Mouse (Mus musculus) megakaryocyte-erythroid progenitor cell, adult 5-6 weeks (primary cell): ENCODE data around the gene Retreg1. TPM values are rescaled to one million over a fixed set of nuclear protein-coding genes. Genes with fewer than 3 reads are reported as not detected.

Experiments used
- ATAC-seq: replicated peaks from 2 replicates; pipeline ENCODE4 v1.8.0; 2016; ENCODE audit warnings: mild to moderate bottlenecking, inconsistent platforms; ENCODE audit not compliant: severe bottlenecking, poor library complexity, low FRiP score, low TSS enrichment
- total RNA-seq, 2 experiments: library from RNA; stranded (forward) in 1 of 2; stranded (reverse) in 1 of 2; fragments of 200-1000, 215-1000 nt in 1 of 2; fragments of >200 nt in 1 of 2; fragmentation: Nextera tagmentation in 1 of 2; gene quantifications; 2 replicates each; pipeline ENCODE4 v1.2.3; 2014 to 2017

Gene Retreg1
- total RNA-seq, 2 experiments from 2014 or later = 12.3 to 20.6 TPM

DNA sequence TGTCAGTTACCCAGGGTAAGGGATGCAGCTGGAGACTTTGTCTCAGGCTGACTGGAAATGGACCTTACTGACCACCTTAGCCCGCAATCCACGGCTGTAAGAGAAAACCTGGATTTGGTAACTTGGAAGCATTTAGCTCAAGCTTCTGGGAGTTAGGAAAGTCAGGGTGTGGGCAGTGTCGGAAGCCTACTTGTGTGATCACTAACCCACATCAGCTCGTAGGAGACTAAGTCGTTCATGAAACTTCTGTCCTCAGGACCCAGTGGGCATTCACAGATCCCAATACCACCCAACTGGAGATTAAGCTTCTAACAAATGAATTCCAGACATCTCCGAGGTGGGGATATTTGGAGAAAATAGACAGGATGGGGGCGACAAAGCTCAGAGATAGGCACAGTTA lies 91.4 kb downstream of the Retreg1 start:
- no peak for ATAC-seq

DNA sequence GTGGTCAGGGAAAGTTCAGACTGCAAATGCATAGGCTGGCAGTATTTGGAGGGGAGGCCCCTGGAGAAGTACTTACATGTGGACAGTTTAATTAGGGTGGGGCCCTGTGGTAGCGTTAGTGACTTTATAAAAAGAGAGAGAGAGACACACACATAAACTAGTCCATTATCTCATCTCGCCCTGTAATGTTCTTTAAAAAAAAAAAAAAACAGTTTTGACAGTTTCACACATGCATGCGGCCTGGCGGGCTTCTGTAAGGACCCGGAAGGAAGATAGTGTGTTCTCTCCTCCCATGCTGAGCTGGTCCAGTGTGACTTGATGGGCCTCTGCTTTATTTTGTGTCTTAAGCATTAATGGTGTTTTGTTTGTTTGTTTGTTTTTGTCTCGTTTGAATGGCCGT lies 95.5 kb downstream of the Retreg1 start:
- peak; percentile 48 for ATAC-seq

DNA sequence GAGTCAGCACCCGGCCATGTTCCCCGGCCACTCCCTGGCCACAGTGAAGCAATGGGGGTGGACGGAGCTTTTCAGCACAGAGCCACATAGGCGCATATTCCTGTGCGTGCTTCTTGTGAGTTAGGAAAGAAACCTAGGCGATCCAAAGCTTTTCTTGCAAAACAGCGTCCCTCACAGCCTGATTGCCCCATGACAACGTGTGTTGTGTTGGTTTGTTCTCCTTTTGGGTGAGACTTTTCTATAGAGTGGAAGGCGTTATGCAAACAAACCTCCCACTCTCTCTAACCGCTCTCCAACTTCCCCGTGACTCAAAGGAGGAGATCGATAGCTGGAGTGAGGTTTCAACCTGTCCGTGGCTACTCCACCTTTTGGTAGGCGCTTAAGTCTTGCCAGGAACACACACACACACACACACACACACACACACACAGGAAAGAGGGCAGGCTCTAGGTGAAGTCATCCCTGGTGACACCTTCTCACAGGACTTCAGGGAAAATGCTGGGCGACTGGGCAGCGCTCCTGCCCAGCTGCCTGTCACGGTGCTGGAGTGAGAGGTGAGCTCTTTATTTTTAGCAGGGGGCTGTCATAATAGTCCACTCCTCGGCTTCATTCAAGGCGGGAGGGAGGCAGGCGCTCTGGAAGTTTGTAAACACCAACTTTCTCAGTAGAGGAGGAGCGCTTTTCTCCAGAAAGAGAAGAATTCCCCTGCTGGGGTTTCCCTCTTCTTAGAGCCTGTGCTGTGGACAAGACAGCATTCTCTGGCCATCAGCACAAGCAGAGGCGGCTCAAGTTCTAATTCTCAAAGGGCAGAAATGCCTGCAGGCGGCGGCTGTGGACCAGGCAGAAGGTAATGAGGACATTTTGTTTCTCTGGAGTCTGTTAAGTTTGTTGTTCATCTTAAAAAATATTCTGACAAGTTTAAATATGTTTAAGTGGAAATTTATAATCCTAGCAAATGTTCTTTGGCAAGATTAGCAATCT lies 97.7 kb downstream of the Retreg1 start:
- ATAC-seq = no peak

DNA sequence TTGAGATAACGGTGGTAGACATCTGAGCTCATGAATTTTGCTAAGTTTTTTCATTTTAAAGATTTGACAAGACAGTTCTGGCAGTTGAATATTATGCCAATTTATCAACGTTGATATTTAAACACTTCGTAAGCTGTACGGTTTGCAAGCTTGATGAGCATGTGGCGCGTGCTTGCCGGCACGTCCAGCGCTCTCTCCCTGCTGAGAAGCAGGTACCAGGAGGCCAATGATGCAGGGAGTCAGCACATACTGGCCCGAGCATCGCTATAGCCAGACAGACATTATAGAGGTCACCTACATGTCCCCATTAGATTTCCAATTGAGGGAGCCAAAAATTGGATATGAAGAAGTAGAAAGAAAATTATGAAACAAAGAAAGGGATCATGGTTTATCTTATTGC lies 98.5 kb downstream of the Retreg1 start:
- no peak for ATAC-seq

DNA sequence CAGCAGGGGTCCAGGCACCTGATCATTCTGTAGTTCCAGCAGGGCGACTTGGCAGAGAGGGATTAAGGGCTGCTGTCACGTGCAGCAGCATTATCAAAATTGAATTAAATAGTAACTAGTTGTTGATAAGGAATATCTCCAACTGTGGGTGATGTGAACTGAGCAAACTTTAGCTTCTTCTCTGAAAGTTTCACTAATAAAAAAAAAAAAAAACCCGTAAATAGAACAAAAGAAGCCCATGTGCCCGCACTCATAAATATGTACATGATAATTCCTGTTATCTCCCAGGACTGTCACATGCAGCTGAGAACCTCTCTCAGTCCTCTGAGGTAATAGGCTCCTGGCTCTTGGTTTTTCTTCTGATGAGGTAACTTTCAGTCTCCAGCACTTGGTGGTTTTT lies 99.4 kb downstream of the Retreg1 start:
- ATAC-seq = peak; percentile 71

DNA sequence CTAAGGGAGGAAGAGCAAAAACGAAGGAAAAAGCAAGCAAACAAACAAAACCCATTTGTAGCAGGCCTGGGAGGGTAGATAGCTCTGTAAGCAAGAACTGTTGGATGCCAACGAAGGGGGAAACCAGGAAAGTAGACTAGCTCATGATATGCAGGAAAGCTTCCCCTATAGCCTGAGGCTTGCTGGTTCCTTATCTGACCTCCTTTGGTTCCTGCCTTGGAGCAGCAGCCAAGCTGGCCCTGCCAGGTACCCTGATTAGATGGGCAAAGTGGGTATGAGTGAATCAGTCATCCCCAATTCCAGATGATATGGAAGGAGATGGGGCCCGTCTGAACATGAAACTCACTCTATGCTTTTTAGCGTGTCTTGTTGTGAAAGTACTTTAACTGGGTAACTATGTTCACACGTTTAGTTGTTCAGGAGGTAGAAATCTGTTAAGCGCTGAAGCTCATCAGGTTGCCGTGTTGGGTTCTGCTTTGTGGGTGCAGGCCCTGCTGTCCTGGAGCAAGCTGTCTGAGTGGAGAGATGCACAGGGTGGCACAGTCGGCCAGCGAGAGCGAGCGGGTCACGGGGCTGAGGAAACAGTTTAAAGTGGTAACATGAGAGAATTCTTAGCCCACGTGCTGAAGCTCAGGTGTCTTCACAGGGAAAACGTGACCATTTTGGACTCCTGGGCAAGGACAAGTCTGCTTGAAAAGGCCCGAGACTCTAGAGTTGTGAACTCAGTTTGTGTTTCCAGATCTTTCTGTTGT lies 100.6 kb downstream of the Retreg1 start:
- ATAC-seq = peak; percentile 55

DNA sequence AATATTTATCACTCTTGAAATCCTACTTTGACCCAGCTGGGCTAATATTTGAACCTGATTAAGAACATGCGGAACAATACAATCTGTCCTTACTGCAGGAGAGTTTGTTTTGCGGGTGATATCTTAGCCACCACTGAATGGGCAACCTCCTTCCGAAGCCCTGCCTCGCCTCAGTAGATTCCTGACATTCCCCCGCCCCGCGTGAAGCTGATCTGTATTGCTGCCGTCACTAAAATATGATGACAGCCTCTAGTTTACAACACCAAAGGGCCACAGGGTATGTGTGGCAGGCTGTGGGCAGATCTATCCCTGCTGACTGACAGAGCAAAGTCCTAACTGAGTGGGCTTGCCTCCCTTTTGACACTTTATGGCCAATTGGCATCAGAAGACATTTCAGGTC lies 102.2 kb downstream of the Retreg1 start:
- no peak for ATAC-seq

DNA sequence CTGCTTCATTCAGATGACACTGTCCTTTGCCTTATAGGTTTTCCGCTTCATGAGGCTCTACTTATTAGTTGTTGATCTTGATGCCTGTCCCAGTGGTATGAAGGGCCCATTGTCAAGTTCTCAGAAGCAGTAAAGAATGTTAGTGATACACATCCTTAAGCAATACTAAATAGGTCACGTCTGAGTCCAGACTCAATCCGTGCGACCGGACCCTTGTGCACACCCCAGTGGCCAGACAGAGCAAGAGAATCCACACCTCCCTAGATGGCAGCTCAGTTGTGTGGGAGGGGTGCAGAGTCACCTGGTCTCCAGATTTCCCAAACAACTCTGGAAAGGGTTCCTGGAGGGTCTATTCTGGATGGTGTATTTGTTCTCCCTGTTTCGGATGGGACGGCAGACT lies 103.5 kb downstream of the Retreg1 start:
- ATAC-seq = no peak

DNA sequence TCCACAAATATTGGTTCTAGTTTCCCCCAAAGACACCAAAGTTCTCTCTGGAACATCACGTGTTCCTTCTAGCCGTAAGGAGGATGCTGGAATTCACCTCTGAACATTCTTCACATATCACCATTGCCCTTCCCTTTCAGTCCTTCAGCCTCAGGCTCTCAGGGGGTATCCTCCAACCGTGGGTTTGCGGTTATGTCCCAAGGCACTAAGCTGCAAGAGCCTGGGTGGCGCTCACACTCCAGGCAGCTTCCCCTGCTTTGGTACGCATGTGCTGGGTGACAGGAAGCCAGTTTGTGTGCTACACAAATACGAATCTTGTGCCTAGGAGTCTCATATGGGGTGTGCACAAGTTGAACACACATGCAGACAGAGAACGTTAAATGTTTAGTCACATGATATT lies 104.4 kb downstream of the Retreg1 start:
- ATAC-seq = no peak

DNA sequence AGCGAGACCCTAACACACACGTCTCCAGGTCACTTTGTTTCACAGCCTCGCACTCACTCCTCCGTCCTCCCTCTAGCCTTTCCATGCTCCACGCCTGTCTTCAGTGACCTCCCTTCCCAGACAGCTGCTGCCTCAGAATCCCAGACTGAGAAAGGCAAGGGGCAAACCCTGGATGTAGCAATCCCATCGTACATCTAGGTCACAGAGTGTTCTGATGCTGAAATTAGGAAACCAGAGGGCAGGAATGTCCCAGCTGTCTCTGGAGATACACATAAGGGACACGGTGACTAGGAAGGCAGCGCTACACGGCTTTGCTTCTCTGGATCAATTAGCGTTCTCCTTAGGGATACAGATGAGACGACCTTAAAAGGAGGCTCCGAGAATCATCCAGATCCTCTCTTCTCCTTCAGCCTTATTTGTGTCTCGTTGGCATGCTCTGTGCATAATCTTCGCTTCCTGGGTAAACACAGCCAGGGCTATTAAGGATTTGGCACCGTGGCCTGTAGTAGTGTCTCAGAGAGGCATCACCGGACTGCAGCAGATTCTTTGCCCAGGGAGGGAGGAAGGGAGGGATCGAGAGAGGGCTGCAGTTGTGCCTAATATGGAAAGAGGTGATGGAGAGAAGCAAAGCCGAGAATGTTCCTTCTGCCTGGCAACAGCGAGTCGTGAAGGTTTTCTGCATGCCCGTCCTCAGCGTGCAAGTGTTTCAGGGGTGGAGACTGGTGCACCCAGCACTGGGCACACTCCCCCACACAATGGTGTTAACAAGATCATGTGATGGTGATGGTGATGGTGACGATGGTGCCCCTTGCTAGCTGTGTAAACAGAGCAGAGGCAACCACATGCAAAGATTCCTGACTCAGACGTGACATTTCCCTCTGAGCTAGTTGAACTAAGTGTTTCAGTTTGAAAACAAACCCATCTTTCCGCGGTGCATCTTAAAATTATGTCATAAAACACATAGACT lies 105.6 kb downstream of the Retreg1 start:
- ATAC-seq = no peak

DNA sequence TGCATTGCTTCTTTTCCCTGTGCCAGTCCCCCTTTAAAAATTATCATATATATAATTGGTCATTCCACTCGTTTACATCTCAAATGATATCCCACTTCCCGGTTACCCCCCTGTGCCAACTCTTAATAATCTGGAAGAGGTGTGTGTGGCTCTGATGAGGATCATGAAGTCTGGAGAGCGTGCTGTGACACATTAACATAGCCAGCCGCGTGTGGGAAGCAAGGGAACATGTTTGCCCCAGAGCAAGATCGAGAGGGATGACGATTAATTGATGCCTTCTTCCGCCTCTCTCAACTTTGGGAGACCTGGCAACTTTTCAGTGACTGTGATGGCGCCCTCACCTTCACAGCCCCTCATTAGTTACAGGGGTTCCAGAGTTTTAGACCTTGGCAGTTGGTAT lies 106.7 kb downstream of the Retreg1 start:
- no peak for ATAC-seq

DNA sequence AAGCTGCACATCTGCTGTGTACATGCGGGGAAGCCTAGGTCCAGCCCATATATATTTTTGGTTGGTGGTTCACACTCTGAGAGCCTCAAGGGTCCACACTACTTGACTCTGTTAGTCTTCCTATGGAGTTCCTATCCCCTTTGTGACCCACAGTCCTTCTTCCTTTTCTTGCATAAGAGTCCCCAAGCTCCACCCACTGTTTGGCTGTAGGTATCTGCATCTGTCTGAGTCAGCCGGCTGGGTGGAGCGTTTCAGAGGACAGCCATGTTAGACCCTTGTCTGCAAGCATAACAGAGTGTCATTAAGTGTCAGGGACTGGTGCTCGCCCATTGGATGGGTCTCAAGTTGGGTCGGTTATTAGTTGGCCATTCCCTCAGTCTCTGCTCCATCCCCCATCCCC lies 107.6 kb downstream of the Retreg1 start:
- ATAC-seq = peak; percentile 62; the same call in 1 of the 2 replicates

DNA sequence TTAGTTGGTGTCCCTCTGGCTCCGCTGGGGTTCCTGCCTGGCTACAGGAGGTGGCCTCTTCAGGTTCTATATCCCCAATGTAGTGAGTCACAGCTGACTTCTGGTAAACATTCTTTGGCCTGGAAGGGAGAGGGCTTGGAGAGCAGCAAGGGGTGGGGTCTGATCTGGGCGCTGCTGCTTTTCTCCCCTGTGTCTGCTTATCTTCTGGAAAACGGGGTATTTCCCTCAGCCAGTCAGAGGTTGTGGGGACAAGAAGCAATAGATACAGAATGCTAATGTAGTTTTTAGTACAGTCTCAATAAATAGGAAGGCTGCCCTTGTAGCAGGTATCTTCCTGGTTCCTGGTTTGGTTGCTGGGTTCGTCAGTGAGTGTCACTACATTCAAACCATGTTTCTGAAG lies 108.1 kb downstream of the Retreg1 start:
- ATAC-seq = peak; percentile 66

DNA sequence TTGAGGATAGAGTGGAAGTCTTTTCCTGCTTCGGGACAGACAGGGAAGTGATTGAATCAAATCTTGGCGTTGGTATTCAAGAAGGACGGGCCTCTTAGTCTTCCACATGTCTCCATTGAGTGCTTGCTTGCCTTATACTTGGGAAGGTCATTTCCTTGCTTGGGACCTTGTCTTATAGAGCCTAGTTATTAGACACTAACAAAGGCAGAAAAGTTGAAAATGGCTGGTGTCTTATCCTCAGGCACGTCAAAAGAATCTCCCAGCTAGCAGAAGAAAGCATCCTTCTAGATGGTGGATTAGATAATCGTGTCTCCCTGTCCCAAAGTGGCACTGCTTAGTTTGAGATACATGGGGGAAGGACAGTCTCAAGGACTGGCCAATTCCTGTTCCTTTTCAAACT lies 113.0 kb downstream of the Retreg1 start:
- no peak for ATAC-seq

DNA sequence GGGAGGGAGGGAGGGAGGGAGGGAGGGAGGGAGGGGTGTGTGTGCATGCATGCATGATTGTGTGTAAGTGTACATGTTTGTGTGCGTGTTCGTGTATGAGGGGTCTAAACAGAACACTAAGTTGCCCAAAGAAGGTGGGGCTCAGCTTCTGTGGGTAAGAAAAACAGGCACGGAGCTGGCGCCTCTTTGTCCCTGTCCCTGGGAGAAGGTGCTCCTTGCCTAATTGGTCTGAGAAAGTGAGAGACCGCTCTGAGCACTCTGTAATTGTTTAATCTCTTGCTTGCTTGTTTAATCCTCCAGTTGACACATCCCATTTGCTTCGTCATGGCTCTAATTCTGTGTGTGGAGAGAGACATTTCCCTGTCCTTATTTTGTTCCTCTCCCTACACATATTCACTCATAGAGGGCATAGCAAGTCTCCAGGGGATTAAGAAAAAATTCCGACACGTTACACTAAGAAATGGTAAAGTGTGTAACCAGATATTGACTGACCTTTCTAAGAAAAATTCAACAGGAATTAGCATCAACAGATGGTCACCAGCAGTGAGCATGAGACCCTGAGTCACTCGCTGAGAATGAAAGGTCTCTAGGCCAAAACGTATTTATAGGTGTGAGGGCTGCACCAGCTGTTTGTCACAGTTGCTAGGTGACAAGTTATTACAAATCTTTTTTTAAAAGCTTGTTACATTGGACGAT lies 113.6 kb downstream of the Retreg1 start:
- no peak for ATAC-seq

DNA sequence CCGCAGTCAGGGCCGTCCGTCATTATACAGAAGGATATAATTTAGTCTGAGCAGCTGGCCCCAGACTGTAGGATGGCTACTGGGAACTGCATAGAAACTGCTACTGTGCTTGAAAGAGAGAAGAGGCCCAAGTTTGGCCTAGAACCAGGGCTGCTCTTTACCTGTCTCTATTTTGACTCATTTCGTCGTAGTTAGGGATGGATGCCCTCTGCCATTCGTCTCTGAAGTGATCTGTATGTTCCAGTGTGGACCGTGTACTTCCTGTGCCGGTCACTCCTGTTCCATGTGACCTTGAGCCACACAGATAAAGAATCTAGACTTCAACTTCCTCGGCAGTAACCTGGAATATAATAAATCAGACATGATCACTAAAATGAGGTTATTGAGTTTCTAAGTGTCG lies 114.7 kb downstream of the Retreg1 start:
- ATAC-seq = no peak

DNA sequence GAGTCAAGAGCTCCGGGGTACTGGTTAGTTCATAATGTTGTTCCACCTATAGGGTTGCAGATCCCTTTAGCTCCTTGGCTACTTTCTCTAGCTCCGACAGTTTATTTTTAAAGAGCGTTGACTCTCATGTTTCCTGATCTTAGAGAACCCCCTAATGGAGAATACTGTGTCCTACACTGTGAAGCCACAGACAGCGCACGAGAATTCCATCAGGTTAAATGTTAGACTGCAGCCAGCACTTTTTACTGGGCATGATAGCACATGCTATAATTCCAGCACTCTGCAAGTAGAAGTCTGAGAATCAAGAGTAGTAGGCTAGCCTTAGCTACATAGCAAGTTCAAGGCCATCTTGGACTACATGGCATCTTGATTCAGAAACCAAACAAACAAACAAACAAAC lies 116.4 kb downstream of the Retreg1 start:
- peak; percentile 92 for ATAC-seq

DNA sequence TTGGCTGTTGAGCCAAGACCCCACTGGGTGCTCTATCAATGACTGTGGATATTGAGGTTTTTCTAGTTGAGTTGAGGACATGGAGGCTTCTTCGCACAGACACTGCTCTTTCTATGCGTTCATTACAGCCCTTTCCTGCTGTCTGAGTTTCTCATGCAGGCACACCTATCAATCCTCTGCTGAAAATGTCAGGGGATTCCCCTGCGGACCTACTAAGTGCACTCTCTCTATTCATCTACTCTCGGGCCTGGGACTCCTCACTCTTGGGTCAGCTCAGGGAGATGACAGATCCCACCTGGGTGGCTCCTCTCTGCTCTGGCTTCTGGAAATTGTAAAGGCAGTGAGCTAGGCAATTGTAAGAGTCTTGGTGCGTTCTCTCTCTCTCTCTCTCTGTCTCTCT lies 117.3 kb downstream of the Retreg1 start:
- ATAC-seq = no peak

DNA sequence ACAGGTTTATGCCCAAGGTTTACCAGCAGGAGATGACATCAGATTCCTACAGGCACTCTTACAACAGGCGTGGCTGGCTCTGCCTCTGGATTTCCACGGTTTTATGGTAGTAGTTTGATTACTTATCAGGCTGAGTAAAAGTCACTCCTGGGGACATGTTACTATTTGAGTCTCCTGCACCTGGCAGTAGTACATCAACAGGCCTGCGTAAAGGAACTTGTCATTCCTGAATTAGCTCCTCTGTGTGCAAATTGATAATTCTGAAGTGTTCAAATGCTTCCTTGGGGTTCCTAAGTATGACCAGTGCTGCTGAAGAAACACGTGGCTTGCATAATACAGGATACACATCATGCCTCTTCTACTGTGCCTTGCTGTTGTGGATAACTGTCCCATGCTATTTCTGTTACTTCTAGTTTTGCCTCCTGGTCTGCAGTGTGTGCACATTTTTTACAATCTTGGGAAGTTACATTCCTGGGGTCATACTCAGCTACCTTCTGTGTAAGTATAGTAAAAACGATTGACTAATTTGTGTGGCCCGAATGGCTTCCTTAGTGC lies 123.3 kb downstream of the Retreg1 start:
- no peak for ATAC-seq
